Mouse (Mus musculus): ENCODE measurements at regions not wholly inside any gene's neighbourhood (a gene's known extent, or its start where the extent isn't known, plus 50 kb on each side); places are given as distances from the start of the nearest gene placed in this dataset.

- TF ChIP-seq TAL1 (conservative IDR thresholded peaks at IDR 0.05; ENCODE audit: low read depth, low read length) (no peak), CTCF (IDR thresholded peaks at IDR 0.05; ENCODE audit: low read depth, low read length) (no peak), POLR2AphosphoS5 (IDR thresholded peaks at IDR 0.05; ENCODE audit: insufficient replicate concordance, low read depth, low read length) (no peak), GATA1 (IDR thresholded peaks at IDR 0.05; ENCODE audit: borderline replicate concordance, low read length) (no peak), GATA2 (IDR thresholded peaks at IDR 0.05; ENCODE audit: borderline replicate concordance, low read depth, low read length) (no peak)
- Histone ChIP-seq H3K9me3 (replicated peaks) (no peaks in the 10 kb centered on the region), H3K27me3 (ENCODE audit: insufficient read depth, low read length) (no peaks in the 10 kb centered on the region), H3K4me1 (ENCODE audit: insufficient read depth, low read depth, low read length) (no peaks in the 10 kb centered on the region), H3K36me3 (replicated peaks) (no peaks in the 10 kb centered on the region), H3K4me3 (ENCODE audit: low read depth, low read length) (no peak overlapping the region)
- ATAC-seq (ENCODE audit: extremely low read depth, insufficient number of reproducible peaks, low FRiP score, poor library complexity, severe bottlenecking) (no peak), DNase-seq (ENCODE audit: low spot score) (no peak)
Measured at GRCm38 (mm10) chr16:77237631-77238357, 224.3 kb downstream of the Usp25 start.

- no peak for TF ChIP-seq TAL1 (conservative IDR thresholded peaks at IDR 0.05; ENCODE audit: low read depth, low read length)
- no peak for TF ChIP-seq POLR2AphosphoS5 (IDR thresholded peaks at IDR 0.05; ENCODE audit: insufficient replicate concordance, low read depth, low read length)
- no peak for TF ChIP-seq GATA2 (IDR thresholded peaks at IDR 0.05; ENCODE audit: borderline replicate concordance, low read depth, low read length)
- no peak for TF ChIP-seq CTCF (IDR thresholded peaks at IDR 0.05; ENCODE audit: low read depth, low read length)
- no peak for TF ChIP-seq GATA1 (IDR thresholded peaks at IDR 0.05; ENCODE audit: borderline replicate concordance, low read length)
- H3K36me3 ChIP-seq (replicated peaks): no peaks in the 10 kb centered on the region
- H3K4me3 ChIP-seq (ENCODE audit: low read depth, low read length): no peak overlapping the region
- no peaks in the 10 kb centered on the region for H3K27me3 ChIP-seq (ENCODE audit: insufficient read depth, low read length)
- ATAC-seq (ENCODE audit: extremely low read depth, insufficient number of reproducible peaks, low FRiP score, poor library complexity, severe bottlenecking) (no peak), DNase-seq (ENCODE audit: low spot score) (no peak)
- H3K9me3 ChIP-seq (replicated peaks): no peaks in the 10 kb centered on the region
- H3K4me1 ChIP-seq (ENCODE audit: insufficient read depth, low read depth, low read length): no peaks in the 10 kb centered on the region
Measured at GRCm38 (mm10) chr16:77237272-77237603, 223.7 kb downstream of the Usp25 start.

- no peaks in the 10 kb centered on the region for H3K9me3 ChIP-seq (replicated peaks)
- DNase-seq (ENCODE audit: low spot score) (no peak), ATAC-seq (ENCODE audit: extremely low read depth, insufficient number of reproducible peaks, low FRiP score, poor library complexity, severe bottlenecking) (no peak)
- H3K4me3 ChIP-seq (ENCODE audit: low read depth, low read length): no peak overlapping the region
- no peaks in the 10 kb centered on the region for H3K4me1 ChIP-seq (ENCODE audit: insufficient read depth, low read depth, low read length)
- no peaks in the 10 kb centered on the region for H3K36me3 ChIP-seq (replicated peaks)
- TF ChIP-seq TAL1 (conservative IDR thresholded peaks at IDR 0.05; ENCODE audit: low read depth, low read length): no peak
- no peak for TF ChIP-seq POLR2AphosphoS5 (IDR thresholded peaks at IDR 0.05; ENCODE audit: insufficient replicate concordance, low read depth, low read length)
- no peak for TF ChIP-seq CTCF (IDR thresholded peaks at IDR 0.05; ENCODE audit: low read depth, low read length)
- no peak for TF ChIP-seq GATA1 (IDR thresholded peaks at IDR 0.05; ENCODE audit: borderline replicate concordance, low read length)
- TF ChIP-seq GATA2 (IDR thresholded peaks at IDR 0.05; ENCODE audit: borderline replicate concordance, low read depth, low read length): no peak
- no peaks in the 10 kb centered on the region for H3K27me3 ChIP-seq (ENCODE audit: insufficient read depth, low read length)
Measured at GRCm38 (mm10) chr16:77236509-77237271, 223.2 kb downstream of the Usp25 start.

GRCm38 (mm10) chr16:77236021-77236420 lies 222.5 kb downstream of the Usp25 start:
- Histone ChIP-seq H3K4me1 (ENCODE audit: insufficient read depth, low read depth, low read length) (no peaks in the 10 kb centered on the region), H3K9me3 (replicated peaks) (no peaks in the 10 kb centered on the region), H3K36me3 (replicated peaks) (no peaks in the 10 kb centered on the region), H3K27me3 (ENCODE audit: insufficient read depth, low read length) (no peaks in the 10 kb centered on the region), H3K4me3 (ENCODE audit: low read depth, low read length) (no peak overlapping the region)
- no peak for TF ChIP-seq GATA1 (IDR thresholded peaks at IDR 0.05; ENCODE audit: borderline replicate concordance, low read length)
- no peak for ATAC-seq (ENCODE audit: extremely low read depth, insufficient number of reproducible peaks, low FRiP score, poor library complexity, severe bottlenecking)
- DNase-seq (ENCODE audit: low spot score): no peak

GRCm38 (mm10) chr16:77235449-77235848 lies 221.9 kb downstream of the Usp25 start:
- Histone ChIP-seq H3K9me3 (replicated peaks) (no peaks in the 10 kb centered on the region), H3K36me3 (replicated peaks) (no peaks in the 10 kb centered on the region), H3K4me1 (ENCODE audit: insufficient read depth, low read depth, low read length) (no peaks in the 10 kb centered on the region), H3K4me3 (ENCODE audit: low read depth, low read length) (no peak overlapping the region), H3K27me3 (ENCODE audit: insufficient read depth, low read length) (no peaks in the 10 kb centered on the region)
- no peak for DNase-seq (ENCODE audit: low spot score)
- TF ChIP-seq CTCF (IDR thresholded peaks at IDR 0.05; ENCODE audit: low read depth, low read length) (no peak), GATA2 (IDR thresholded peaks at IDR 0.05; ENCODE audit: borderline replicate concordance, low read depth, low read length) (no peak), GATA1 (IDR thresholded peaks at IDR 0.05; ENCODE audit: borderline replicate concordance, low read length) (no peak), POLR2AphosphoS5 (IDR thresholded peaks at IDR 0.05; ENCODE audit: insufficient replicate concordance, low read depth, low read length) (no peak), TAL1 (conservative IDR thresholded peaks at IDR 0.05; ENCODE audit: low read depth, low read length) (no peak)
- no peak for ATAC-seq (ENCODE audit: extremely low read depth, insufficient number of reproducible peaks, low FRiP score, poor library complexity, severe bottlenecking)

Measured in G1E (cell line).